Mouse (Mus musculus): Measurements from ENCODE around the gene Pimreg. TPM values are rescaled to one million over a fixed set of nuclear protein-coding genes. Genes with fewer than 3 reads are reported as not detected.

Gene Pimreg
- 0.75 and 0.79 TPM in 2 replicates for polyA plus RNA-seq (2012; rRNA removed)

DNA sequence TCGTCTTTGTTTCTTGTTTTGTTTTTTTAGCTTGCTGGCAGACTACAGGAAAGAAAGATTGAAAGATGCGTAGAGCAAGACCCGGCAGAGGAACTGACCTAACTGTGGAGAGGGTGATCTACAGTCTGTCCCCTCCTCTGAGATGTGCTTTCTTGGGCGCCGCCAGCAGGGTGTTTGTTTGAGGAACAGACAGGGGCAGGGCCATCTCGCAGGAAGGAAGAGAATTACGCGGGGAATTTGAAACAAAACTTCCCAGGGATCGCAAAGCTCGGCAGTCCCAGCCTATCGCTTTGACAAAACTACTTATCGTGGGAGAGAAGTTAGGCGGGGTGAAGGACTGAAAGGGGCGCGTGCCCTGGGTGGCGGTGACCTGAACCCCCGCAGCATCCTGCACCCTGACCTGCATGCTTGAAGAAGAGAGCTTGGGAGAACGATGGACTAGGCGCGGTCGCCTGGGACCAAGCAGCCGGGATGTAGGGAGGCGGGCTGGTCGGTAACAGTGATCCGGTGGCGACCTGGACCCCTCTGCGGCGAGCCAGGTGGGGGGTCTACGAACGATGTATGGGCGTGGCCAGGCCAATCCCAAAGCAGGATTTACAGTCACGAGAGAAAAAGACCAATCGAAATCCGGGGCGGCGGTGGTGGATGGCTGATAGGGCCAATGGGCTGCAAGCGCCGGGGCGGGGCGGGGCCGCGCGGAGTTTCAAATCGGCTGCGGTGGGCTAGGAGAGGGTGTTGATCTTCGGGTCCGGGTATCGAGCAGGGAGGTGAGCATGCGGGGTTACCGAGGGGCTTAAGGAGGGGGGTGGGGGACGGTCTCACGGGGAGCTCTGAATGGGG is at the start of gene Pimreg:
Pimreg (plus strand) TSS at position 265 of the 840 bp plus-strand sequence.
- Histone ChIP-seq H3K27ac (ENCODE audit: control insufficient read depth, insufficient read depth, low read depth, low read length) (no peak within 1 kb of the TSS), H3K4me3 (ENCODE audit: control insufficient read depth, low read depth, low read length) (peak within 1 kb of the TSS; percentile 86), H3K27me3 (ENCODE audit: control insufficient read depth, insufficient read depth, low read length) (no peaks in the 10 kb centered on the region), H3K36me3 (ENCODE audit: control insufficient read depth, insufficient read depth, low read length) (no peaks in the 10 kb centered on the region), H3K4me1 (ENCODE audit: control insufficient read depth, insufficient read depth, low read length) (peaks cover 13% of the 10 kb centered on the region)
- TF ChIP-seq POLR2A (IDR thresholded peaks at IDR 0.05; ENCODE audit: control insufficient read depth, low read depth, low read length), result no peak
- TF ChIP-seq CTCF (IDR thresholded peaks at IDR 0.05; ENCODE audit: control insufficient read depth, insufficient read depth, insufficient replicate concordance, low read depth, low read length), result peak; percentile 7; the same call in 1 of the 2 replicates

DNA sequence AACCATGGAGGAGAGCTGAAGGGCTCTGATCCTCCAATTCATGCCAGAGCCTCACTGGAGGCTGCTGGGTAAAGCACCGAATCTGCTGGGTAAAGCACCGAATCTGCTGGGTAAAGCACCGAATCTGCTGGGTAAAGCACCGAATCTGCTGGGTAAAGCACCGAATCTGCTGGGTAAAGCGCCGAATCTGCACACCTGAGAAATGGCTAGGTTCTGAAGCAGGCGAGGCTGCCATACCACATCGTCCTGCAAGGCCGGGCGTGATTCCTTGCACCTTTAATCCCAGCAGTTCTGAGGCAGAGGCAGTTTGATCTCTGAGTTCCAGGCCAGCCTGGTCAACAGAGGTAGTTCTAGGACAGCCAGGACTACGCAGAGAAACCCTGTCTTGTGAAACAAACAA is 49.4 kb upstream of the Pimreg start:
- no peaks in the 10 kb centered on the region for H3K36me3 ChIP-seq (ENCODE audit: control insufficient read depth, insufficient read depth, low read length)
- no peak for TF ChIP-seq CTCF (IDR thresholded peaks at IDR 0.05; ENCODE audit: control insufficient read depth, insufficient read depth, insufficient replicate concordance, low read depth, low read length)
- TF ChIP-seq POLR2A (IDR thresholded peaks at IDR 0.05; ENCODE audit: control insufficient read depth, low read depth, low read length), result no peak
- H3K27ac ChIP-seq (ENCODE audit: control insufficient read depth, insufficient read depth, low read depth, low read length), result no peak overlapping the region
- peaks cover 14% of the 10 kb centered on the region for H3K4me1 ChIP-seq (ENCODE audit: control insufficient read depth, insufficient read depth, low read length)
- no peaks in the 10 kb centered on the region for H3K27me3 ChIP-seq (ENCODE audit: control insufficient read depth, insufficient read depth, low read length)
- H3K4me3 ChIP-seq (ENCODE audit: control insufficient read depth, low read depth, low read length), result no peak overlapping the region

DNA sequence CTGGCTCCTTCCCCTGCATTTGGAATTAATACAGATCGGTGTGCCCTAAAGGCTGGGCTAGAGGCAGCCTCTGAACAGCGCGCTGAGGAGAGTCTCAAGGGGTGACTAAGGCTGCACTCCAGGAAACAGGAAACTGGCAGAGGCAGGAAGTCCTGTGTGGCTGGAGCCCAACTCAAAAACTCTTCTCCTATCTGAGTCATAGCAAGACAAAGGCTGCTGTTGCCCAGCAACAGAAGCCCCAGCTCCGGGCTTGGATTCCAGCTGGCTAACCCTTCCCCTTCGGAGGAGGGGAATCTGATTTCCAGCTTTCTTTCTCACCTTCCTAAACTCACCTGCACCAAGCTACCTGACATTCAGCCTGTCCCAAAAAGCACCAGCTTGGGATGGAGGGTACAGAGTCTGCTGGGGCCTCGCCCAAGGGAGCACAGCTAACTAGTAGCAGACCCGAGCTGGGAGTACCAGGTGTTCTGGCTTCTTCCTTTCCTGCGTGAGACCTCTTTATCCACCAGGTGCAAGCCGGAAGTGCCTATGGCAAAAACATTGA is 45.8 kb upstream of the Pimreg start:
- H3K4me1 ChIP-seq (ENCODE audit: control insufficient read depth, insufficient read depth, low read length), result peaks cover 14% of the 10 kb centered on the region
- H3K4me3 ChIP-seq (ENCODE audit: control insufficient read depth, low read depth, low read length), result no peak overlapping the region
- no peaks in the 10 kb centered on the region for H3K36me3 ChIP-seq (ENCODE audit: control insufficient read depth, insufficient read depth, low read length)
- H3K27me3 ChIP-seq (ENCODE audit: control insufficient read depth, insufficient read depth, low read length), result no peaks in the 10 kb centered on the region
- no peak overlapping the region for H3K27ac ChIP-seq (ENCODE audit: control insufficient read depth, insufficient read depth, low read depth, low read length)
- TF ChIP-seq POLR2A (IDR thresholded peaks at IDR 0.05; ENCODE audit: control insufficient read depth, low read depth, low read length), result no peak
- TF ChIP-seq CTCF (IDR thresholded peaks at IDR 0.05; ENCODE audit: control insufficient read depth, insufficient read depth, insufficient replicate concordance, low read depth, low read length), result no peak

DNA sequence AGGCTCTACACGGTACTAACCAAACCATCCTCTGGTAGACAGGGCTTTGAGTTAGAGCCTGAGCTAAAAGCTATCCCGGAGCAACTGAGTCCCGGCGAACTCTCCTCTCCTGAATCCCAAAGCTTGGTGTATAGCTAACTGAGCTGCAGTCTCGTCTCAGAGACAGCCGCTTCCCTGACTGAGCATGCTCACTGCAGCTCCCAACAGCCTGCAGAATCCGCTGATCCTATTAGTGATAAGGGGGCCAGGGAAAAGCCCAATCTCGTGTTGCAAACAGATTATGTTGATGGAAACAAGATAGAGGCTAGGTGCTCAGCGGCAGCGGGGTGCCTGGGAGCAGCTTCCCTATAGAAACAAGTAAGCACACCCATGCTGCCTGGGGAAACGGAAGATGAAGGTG is 45.0 kb upstream of the Pimreg start:
- TF ChIP-seq CTCF (IDR thresholded peaks at IDR 0.05; ENCODE audit: control insufficient read depth, insufficient read depth, insufficient replicate concordance, low read depth, low read length) (no peak), POLR2A (IDR thresholded peaks at IDR 0.05; ENCODE audit: control insufficient read depth, low read depth, low read length) (no peak)
- Histone ChIP-seq H3K4me1 (ENCODE audit: control insufficient read depth, insufficient read depth, low read length) (peaks cover 14% of the 10 kb centered on the region), H3K4me3 (ENCODE audit: control insufficient read depth, low read depth, low read length) (no peak overlapping the region), H3K36me3 (ENCODE audit: control insufficient read depth, insufficient read depth, low read length) (no peaks in the 10 kb centered on the region), H3K27ac (ENCODE audit: control insufficient read depth, insufficient read depth, low read depth, low read length) (no peak overlapping the region), H3K27me3 (ENCODE audit: control insufficient read depth, insufficient read depth, low read length) (no peaks in the 10 kb centered on the region)

DNA sequence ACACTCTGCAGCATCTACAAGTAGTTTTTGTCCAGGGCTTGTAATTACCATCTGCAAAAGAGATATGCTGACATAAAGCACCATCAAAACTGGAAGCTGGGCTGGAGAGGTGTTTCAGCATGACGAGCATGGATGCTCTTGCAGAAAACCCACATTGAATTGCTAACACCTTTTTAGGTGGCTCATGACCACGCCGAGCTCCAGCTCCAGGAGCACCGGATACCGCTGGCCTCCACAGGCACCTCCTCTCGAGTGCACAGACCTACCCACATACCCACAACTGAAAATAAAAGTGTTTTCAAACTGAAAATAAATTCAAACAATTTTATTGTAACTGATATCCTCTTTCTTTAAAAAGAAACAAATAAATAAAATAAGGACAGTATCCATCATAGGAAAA is 41.6 kb upstream of the Pimreg start:
- no peak overlapping the region for H3K4me3 ChIP-seq (ENCODE audit: control insufficient read depth, low read depth, low read length)
- no peak overlapping the region for H3K27ac ChIP-seq (ENCODE audit: control insufficient read depth, insufficient read depth, low read depth, low read length)
- H3K27me3 ChIP-seq (ENCODE audit: control insufficient read depth, insufficient read depth, low read length), result no peaks in the 10 kb centered on the region
- H3K36me3 ChIP-seq (ENCODE audit: control insufficient read depth, insufficient read depth, low read length), result no peaks in the 10 kb centered on the region
- peaks cover 17% of the 10 kb centered on the region for H3K4me1 ChIP-seq (ENCODE audit: control insufficient read depth, insufficient read depth, low read length)
- TF ChIP-seq POLR2A (IDR thresholded peaks at IDR 0.05; ENCODE audit: control insufficient read depth, low read depth, low read length), result no peak
- TF ChIP-seq CTCF (IDR thresholded peaks at IDR 0.05; ENCODE audit: control insufficient read depth, insufficient read depth, insufficient replicate concordance, low read depth, low read length), result no peak

- no peak overlapping the region for H3K27ac ChIP-seq (ENCODE audit: control insufficient read depth, insufficient read depth, low read depth, low read length)
- TF ChIP-seq CTCF (IDR thresholded peaks at IDR 0.05; ENCODE audit: control insufficient read depth, insufficient read depth, insufficient replicate concordance, low read depth, low read length) (peak; percentile 96), POLR2A (IDR thresholded peaks at IDR 0.05; ENCODE audit: control insufficient read depth, low read depth, low read length) (no peak)
- H3K4me1 ChIP-seq (ENCODE audit: control insufficient read depth, insufficient read depth, low read length), result peaks cover 3% of the 10 kb centered on the region
- H3K36me3 ChIP-seq (ENCODE audit: control insufficient read depth, insufficient read depth, low read length), result no peaks in the 10 kb centered on the region
- H3K27me3 ChIP-seq (ENCODE audit: control insufficient read depth, insufficient read depth, low read length), result no peaks in the 10 kb centered on the region
- peak overlapping the region; percentile 36 for H3K4me3 ChIP-seq (ENCODE audit: control insufficient read depth, low read depth, low read length)
Observed at GRCm38 (mm10) chr11:72002138-72002853, 39.5 kb upstream of the Pimreg start.

- TF ChIP-seq CTCF (IDR thresholded peaks at IDR 0.05; ENCODE audit: control insufficient read depth, insufficient read depth, insufficient replicate concordance, low read depth, low read length) (no peak), POLR2A (IDR thresholded peaks at IDR 0.05; ENCODE audit: control insufficient read depth, low read depth, low read length) (no peak)
Observed at GRCm38 (mm10) chr11:72003171-72003570, 38.7 kb upstream of the Pimreg start.

More at GRCm38 (mm10) chr11:72003171-72003570, 38.7 kb upstream of the Pimreg start:
- Histone ChIP-seq H3K36me3 (ENCODE audit: control insufficient read depth, insufficient read depth, low read length) (no peaks in the 10 kb centered on the region), H3K4me3 (ENCODE audit: control insufficient read depth, low read depth, low read length) (no peak overlapping the region), H3K27ac (ENCODE audit: control insufficient read depth, insufficient read depth, low read depth, low read length) (no peak overlapping the region), H3K4me1 (ENCODE audit: control insufficient read depth, insufficient read depth, low read length) (peaks cover 3% of the 10 kb centered on the region), H3K27me3 (ENCODE audit: control insufficient read depth, insufficient read depth, low read length) (no peaks in the 10 kb centered on the region)
